ENCODE assay signal across 8 mouse cellular contexts in the genomic region with DNA sequence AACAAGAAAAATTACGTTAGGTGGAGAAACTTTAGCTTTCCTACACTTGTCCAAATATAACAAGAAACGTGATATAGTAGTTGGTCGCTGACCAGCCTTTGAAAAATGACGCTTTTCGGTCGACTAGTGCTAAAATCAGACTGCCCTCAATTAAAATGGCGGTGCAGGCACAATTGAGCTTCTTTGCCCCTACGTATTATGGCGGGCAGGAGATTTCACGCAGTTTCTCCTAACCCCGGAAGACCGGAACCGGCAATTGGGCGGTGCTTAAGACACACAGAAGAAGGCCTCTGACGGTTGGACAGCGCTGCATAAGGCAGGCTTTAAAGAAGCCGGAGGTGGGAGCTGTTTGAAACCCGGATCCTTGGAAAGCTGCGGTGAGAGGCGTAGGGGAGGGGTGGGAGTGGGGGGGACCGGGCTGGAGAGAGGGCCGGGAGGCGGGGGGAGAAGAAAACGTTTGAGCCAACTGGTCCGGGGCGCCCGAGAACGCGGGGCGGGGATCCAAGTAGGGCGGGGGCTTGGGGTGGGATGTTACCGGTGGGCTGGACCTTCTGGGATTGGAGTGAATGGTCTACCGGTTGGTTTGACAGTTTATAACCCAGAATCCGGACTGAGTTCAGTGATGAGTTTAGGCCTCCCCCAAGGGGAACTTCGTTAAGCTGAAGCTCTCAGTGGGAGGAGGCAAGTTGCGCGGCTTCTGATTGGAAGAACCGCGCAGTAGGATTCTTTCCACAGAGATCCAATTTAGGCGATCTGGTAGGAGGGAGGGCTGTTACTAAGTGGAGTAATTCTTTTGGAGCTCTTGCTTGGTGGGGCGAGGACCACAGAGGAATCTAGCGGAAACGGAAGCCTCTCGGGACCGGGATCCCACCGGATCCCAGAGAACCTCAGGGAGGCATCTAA. TPM values are rescaled to one million over a fixed set of nuclear protein-coding genes. Genes with fewer than 3 reads are reported as not detected.
DNase-seq lines count a peak whose midpoint lies in the region; ATAC-seq lines count a peak whose summit lies in the region.

No protein-coding gene starts in this region.

- H3K4me2 ChIP-seq in hindbrain, embryonic 15.5 days: peak overlapping the region; percentile 81

- ATAC-seq in hindbrain, embryonic 15.5 days (ENCODE audit: low FRiP score, low read depth): peak; percentile 95

- WGBS in hindbrain, embryonic 15.5 days: under 1% methylated on average over 46 of the region's 46 CpGs

- no peaks in the 10 kb centered on the region for H3K27me3 ChIP-seq in hindbrain, embryonic 15.5 days

- H3K9ac ChIP-seq in hindbrain, embryonic 15.5 days: peak overlapping the region; percentile 97

- peak overlapping the region; percentile 99 for H3K27ac ChIP-seq in hindbrain, embryonic 15.5 days (replicated peaks)

- peak; percentile 92 for DNase-seq in T-cell, adult 2 months (ENCODE audit: low spot score)
- peak; percentile 89 to 90 for DNase-seq in cerebellum, postnatal 36 days
- DNase-seq in frontal cortex, postnatal 36 days (ENCODE audit: low spot score in 2 of 2): peak; percentile 91 to 97
- peak; percentile 95 for DNase-seq in left cerebral cortex, adult 11 months (ENCODE audit: low spot score)
- DNase-seq in lung, postnatal 4 days: peak; percentile 92 to 96
- peak; percentile 95 for DNase-seq in retina, postnatal 7 days (ENCODE audit: low read depth, low spot score)
- DNase-seq in urinary bladder, adult 2 months (ENCODE audit: low spot score): peak; percentile 75

- peak overlapping the region; percentile 89 for H3K4me3 ChIP-seq in hindbrain, embryonic 15.5 days

- no peaks in the 10 kb centered on the region for H3K9me3 ChIP-seq in hindbrain, embryonic 15.5 days

- H3K4me1 ChIP-seq in hindbrain, embryonic 15.5 days (replicated peaks): peaks cover 31% of the 10 kb centered on the region

- H3K36me3 ChIP-seq in hindbrain, embryonic 15.5 days: peaks cover 30% of the 10 kb centered on the region

RNA-seq across cellular contexts. Expression of a gene that starts 8.0 kb away (rescaled TPM):
- 13.9 and 15.4 TPM in 2 replicates for polyA plus RNA-seq in hindbrain, embryonic 15.5 days (2015; fragmentation: Nextera tagmentation; extraction: Ambion mirVana)
- 12.4 and 30.8 TPM in 2 replicates for polyA plus RNA-seq in urinary bladder, adult 2 months (2012; rRNA removed)

RNA-seq across cellular contexts. Expression of a gene that starts 11.6 kb away (rescaled TPM):
- polyA plus RNA-seq in hindbrain, embryonic 15.5 days (2015; fragmentation: Nextera tagmentation; extraction: Ambion mirVana): 36.9 and 42.8 TPM in 2 replicates
- polyA plus RNA-seq in urinary bladder, adult 2 months (2012; rRNA removed): 69.2 and 79.9 TPM in 2 replicates

RNA-seq across cellular contexts. Expression of a gene that starts 22.0 kb away (rescaled TPM):
- polyA plus RNA-seq in hindbrain, embryonic 15.5 days (2015; fragmentation: Nextera tagmentation; extraction: Ambion mirVana): 14.7 and 15.8 TPM in 2 replicates
- polyA plus RNA-seq in urinary bladder, adult 2 months (2012; rRNA removed): 3.1 and 3.7 TPM in 2 replicates

RNA-seq across cellular contexts. Expression of a gene that starts 40.8 kb away (rescaled TPM):
- polyA plus RNA-seq in hindbrain, embryonic 15.5 days (2015; fragmentation: Nextera tagmentation; extraction: Ambion mirVana): 57.2 and 57.4 TPM in 2 replicates
- polyA plus RNA-seq in urinary bladder, adult 2 months (2012; rRNA removed): 5.7 and 13.8 TPM in 2 replicates

RNA-seq across cellular contexts. Expression of a gene that starts 48.4 kb away (rescaled TPM):
- polyA plus RNA-seq in hindbrain, embryonic 15.5 days (2015; fragmentation: Nextera tagmentation; extraction: Ambion mirVana): 14.7 and 15.6 TPM in 2 replicates
- polyA plus RNA-seq in urinary bladder, adult 2 months (2012; rRNA removed): 19.3 and 25.2 TPM in 2 replicates

Comparison
In these comparisons a context has a peak if more than half of its experiments do, and no peak if none do; other contexts are left out.
1. Peak in every context shown above with its lines: DNase-seq, ATAC-seq, H3K4me3 ChIP-seq and H3K27ac ChIP-seq.